Mouse (Mus musculus) liver, adult 2 months (tissue): Measurements from ENCODE around the gene Fermt1. TPM values are rescaled to one million over a fixed set of nuclear protein-coding genes. Genes with fewer than 3 reads are reported as not detected.

Experiments
- DNase-seq: peaks from one replicate; pipeline ENCODE4 v3.0.0-alpha.2; 2011; ENCODE audit warnings: low read depth, low spot score; ENCODE audit errors: extremely low read depth
- H3K27ac ChIP-seq: fragments of 200-500 bp; replicated peaks from 2 replicates; pipeline ENCODE4 v1.5.1; 2012; ENCODE audit warnings: low read depth, mild to moderate bottlenecking, control low read depth, inconsistent platforms, low read length; ENCODE audit not compliant: insufficient read depth
- H3K27me3 ChIP-seq: fragments of 200-500 bp; 2 replicates; pipeline ENCODE4 v1.6.1; 2012; ENCODE audit warnings: mild to moderate bottlenecking, moderate library complexity, low read length, inconsistent platforms; ENCODE audit not compliant: control insufficient read depth, insufficient read depth
- H3K36me3 ChIP-seq: fragments of 200-500 bp; 2 replicates; pipeline ENCODE4 v1.6.1; 2012; ENCODE audit warnings: low read length, inconsistent platforms; ENCODE audit not compliant: control insufficient read depth, insufficient read depth
- H3K4me1 ChIP-seq: fragments of 200-500 bp; 2 replicates; pipeline ENCODE4 v1.6.1; 2011; ENCODE audit warnings: low read length; ENCODE audit not compliant: control insufficient read depth, insufficient read depth
- H3K4me3 ChIP-seq: fragments of 200-500 bp; 2 replicates; pipeline ENCODE4 v1.5.1; 2011; ENCODE audit warnings: low read depth, mild to moderate bottlenecking, control low read depth, low read length, moderate library complexity; ENCODE audit not compliant: insufficient read depth
- H3K79me2 ChIP-seq: fragments of 200-500 bp; 2 replicates; pipeline ENCODE4 v1.6.1; 2012; ENCODE audit warnings: inconsistent platforms, mild to moderate bottlenecking, low read length, moderate library complexity; ENCODE audit not compliant: control insufficient read depth, insufficient read depth
- H3K9ac ChIP-seq: fragments of 200-500 bp; 2 replicates; pipeline ENCODE4 v1.6.1; 2012; ENCODE audit warnings: low read depth, mild to moderate bottlenecking, control low read depth, inconsistent platforms, low read length
- CTCF ChIP-seq: fragments of 200-500 bp; IDR thresholded peaks from 2 replicates; pipeline ENCODE4 v1.5.1; 2011; ENCODE audit warnings: low read depth, low read length, control low read depth
- POLR2A ChIP-seq: fragments of 200-500 bp; IDR thresholded peaks from 2 replicates; pipeline ENCODE4 v1.6.1; 2011; ENCODE audit warnings: low read length, control low read depth; ENCODE audit not compliant: insufficient read depth; ENCODE audit errors: extremely low read depth
- WGBS: fragments of 180-500 bp; shearing (Covaris S2); methylation state at CpG from one replicate; pipeline ENCODE4 v1.1.7; 2018; 5-methylcytosine and 5-hydroxymethylcytosine counted together
- polyA plus RNA-seq: library from polyadenylated mRNA; depleted of rRNA; stranded (reverse); fragments of >200 nt; gene quantifications from 2 replicates; pipeline ENCODE4 v1.2.3, GENCODE M21; 2012; rRNA removed
- total RNA-seq: library from RNA; depleted of rRNA; stranded (reverse); fragments of >200 nt; gene quantifications from 2 replicates; pipeline ENCODE4 v1.2.3, GENCODE M21; 2014; rRNA removed

Fermt1 gene
- 0.20 and 0.28 TPM in 2 replicates for total RNA-seq
- 0.02 and 0.38 TPM in 2 replicates for polyA plus RNA-seq

GRCm38 (mm10) chr2:132945326-132946207 lies at the start of gene Fermt1:
Fermt1 (minus strand) TSS chr2:132945906.
- H3K4me1 ChIP-seq: no peaks in the 10 kb centered on the region; the same call in 1 of the 2 replicates
- no peak for DNase-seq
- 6% methylated on average over 37 of the region's 37 CpGs for WGBS
- H3K27me3 ChIP-seq: peaks cover 12% of the 10 kb centered on the region
- no peak within 1 kb of the TSS for H3K27ac ChIP-seq
- H3K4me3 ChIP-seq: peak within 1 kb of the TSS; percentile 55; the same call in 1 of the 2 replicates
- H3K9ac ChIP-seq: no peak within 1 kb of the TSS
- no peaks in the 10 kb centered on the region for H3K36me3 ChIP-seq
- TF ChIP-seq CTCF: no peak
- no peak for TF ChIP-seq POLR2A
- H3K79me2 ChIP-seq: no peaks in the 10 kb centered on the region

GRCm38 (mm10) chr2:132992659-132993531 lies 47.2 kb upstream of the Fermt1 start:
- H3K36me3 ChIP-seq: no peaks in the 10 kb centered on the region
- no peak overlapping the region for H3K27ac ChIP-seq
- DNase-seq: no peak
- H3K4me3 ChIP-seq: no peak overlapping the region
- no peaks in the 10 kb centered on the region for H3K79me2 ChIP-seq
- TF ChIP-seq CTCF (no peak), POLR2A (no peak)
- WGBS: 69% methylated on average over 9 of the region's 9 CpGs
- H3K9ac ChIP-seq: no peak overlapping the region
- H3K27me3 ChIP-seq: no peaks in the 10 kb centered on the region
- no peaks in the 10 kb centered on the region for H3K4me1 ChIP-seq

GRCm38 (mm10) chr2:132989778-132990564 lies 44.3 kb upstream of the Fermt1 start:
- Histone ChIP-seq H3K27ac (no peak overlapping the region), H3K27me3 (no peaks in the 10 kb centered on the region), H3K79me2 (no peaks in the 10 kb centered on the region), H3K36me3 (no peaks in the 10 kb centered on the region), H3K4me1 (no peaks in the 10 kb centered on the region), H3K9ac (no peak overlapping the region), H3K4me3 (no peak overlapping the region)
- TF ChIP-seq CTCF (no peak), POLR2A (no peak)
- 41% methylated on average over 11 of the region's 11 CpGs for WGBS
- no peak for DNase-seq

GRCm38 (mm10) chr2:132973346-132973745 lies 27.6 kb upstream of the Fermt1 start:
- no peak for DNase-seq
- TF ChIP-seq CTCF (no peak), POLR2A (no peak)
- no peaks in the 10 kb centered on the region for H3K4me1 ChIP-seq
- H3K36me3 ChIP-seq: no peaks in the 10 kb centered on the region
- no peaks in the 10 kb centered on the region for H3K79me2 ChIP-seq
- WGBS: 88% methylated on average over 2 of the region's 2 CpGs
- no peaks in the 10 kb centered on the region for H3K27me3 ChIP-seq
- H3K9ac ChIP-seq: no peak overlapping the region
- H3K27ac ChIP-seq: no peak overlapping the region
- no peak overlapping the region for H3K4me3 ChIP-seq

GRCm38 (mm10) chr2:132970772-132971173 lies 25.1 kb upstream of the Fermt1 start:
- Histone ChIP-seq H3K36me3 (no peaks in the 10 kb centered on the region), H3K27me3 (no peaks in the 10 kb centered on the region), H3K79me2 (no peaks in the 10 kb centered on the region), H3K27ac (no peak overlapping the region), H3K4me3 (no peak overlapping the region), H3K9ac (no peak overlapping the region), H3K4me1 (no peaks in the 10 kb centered on the region)
- TF ChIP-seq CTCF (peak; percentile 33; the same call in 1 of the 2 replicates), POLR2A (no peak)
- 32% methylated on average over 4 of the region's 4 CpGs for WGBS
- DNase-seq: peak; percentile 30
